Mouse (Mus musculus): ENCODE data around the gene Rcn2.

GRCm38 (mm10) chr9:56065011-56065410 is 23.4 kb downstream of the Rcn2 start:
- TF ChIP-seq EP300 (IDR thresholded peaks at IDR 0.05; ENCODE audit: low read depth) = no peak
- TF ChIP-seq CTCF (IDR thresholded peaks at IDR 0.05; ENCODE audit: low read depth) = no peak
